Mouse (Mus musculus) kidney, embryonic 16.5 days (tissue): ENCODE data around the gene Xlr3b. TPM values are rescaled to one million over a fixed set of nuclear protein-coding genes. Genes with fewer than 3 reads are reported as not detected.
"Not testable (repeated sequence)": the region's sequence is repeated elsewhere in the genome, so short reads cannot be mapped to it uniquely, and the experiment has no call there.

Experiments used
- ATAC-seq: fragments of 200-750 bp; cut with Nextera tagmentation; 2 replicates; pipeline ENCODE4 v1.8.0; 2017; ENCODE audit warnings: moderate TSS enrichment; ENCODE audit not compliant: low FRiP score, low TSS enrichment
- H3K27ac ChIP-seq: fragments of 300-500 bp; sonication (generic); 2 replicates; pipeline ENCODE4 v1.5.1; 2014; ENCODE audit warnings: low read length
- H3K27me3 ChIP-seq: fragments of 300-500 bp; sonication (generic); 2 replicates; pipeline ENCODE4 v1.6.1; 2014; ENCODE audit warnings: low read length, control low read depth, mixed read lengths; ENCODE audit not compliant: insufficient read depth
- H3K36me3 ChIP-seq: fragments of 300-500 bp; sonication (generic); 2 replicates; pipeline ENCODE4 v1.6.1; 2014; ENCODE audit warnings: low read length, control low read depth, mixed read lengths; ENCODE audit not compliant: insufficient read depth
- H3K4me1 ChIP-seq: fragments of 300-500 bp; sonication (generic); 2 replicates; pipeline ENCODE4 v1.6.1; 2014; ENCODE audit warnings: low read length, control low read depth, mixed read lengths; ENCODE audit not compliant: insufficient read depth
- H3K4me2 ChIP-seq: fragments of 300-500 bp; sonication (generic); replicated peaks from 2 replicates; pipeline ENCODE4 v1.6.1; 2014; ENCODE audit warnings: low read depth, low read length
- H3K4me3 ChIP-seq: fragments of 300-500 bp; sonication (generic); 2 replicates; pipeline ENCODE4 v1.5.1; 2014; ENCODE audit warnings: mild to moderate bottlenecking, low read length
- H3K9ac ChIP-seq: fragments of 300-500 bp; sonication (generic); replicated peaks from 2 replicates; pipeline ENCODE4 v1.6.1; 2014; ENCODE audit warnings: low read length
- H3K9me3 ChIP-seq: fragments of 300-500 bp; sonication (generic); 2 replicates; pipeline ENCODE4 v1.6.1; 2016; ENCODE audit warnings: low read length, control low read depth
- WGBS: fragments of 180-500 bp; shearing (Covaris S2); extraction: QIAGEN DNeasy Blood & Tissue Kit; methylation state at CpG from one replicate; pipeline ENCODE4 v1.1.7; 2014; 5-methylcytosine and 5-hydroxymethylcytosine counted together
- polyA plus RNA-seq: library from polyadenylated mRNA; unstranded; fragments of >200 nt; fragmentation: Nextera tagmentation; extraction: Ambion mirVana; gene quantifications from 2 replicates; pipeline ENCODE4 v1.2.1, GENCODE M21; 2015

The Xlr3b gene
- polyA plus RNA-seq, result 11.8 and 14.0 TPM in 2 replicates

DNA sequence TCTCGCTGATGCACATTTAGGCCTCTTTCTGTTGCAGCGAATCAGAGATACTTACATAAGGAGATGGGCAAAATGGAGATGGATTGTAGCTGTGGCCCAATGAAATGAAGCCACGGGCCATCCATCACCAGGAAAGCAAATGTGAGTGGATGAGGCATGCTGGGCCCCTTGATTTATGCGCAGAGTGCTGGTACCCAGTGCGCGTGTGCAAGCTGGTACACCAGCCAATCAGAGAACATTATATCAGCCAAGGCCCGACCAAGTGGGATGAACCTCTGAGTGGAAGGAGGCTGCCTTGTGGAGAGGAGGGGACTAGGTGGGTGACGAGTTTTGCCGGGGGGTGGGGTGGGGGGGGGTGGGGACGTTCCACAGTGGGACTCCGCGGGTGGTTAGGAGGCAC, at the start of gene Xlr3b:
Gene Xlr3b, plus strand, starts transcription at position 274 of the 400 bp plus-strand sequence.
- H3K27me3 ChIP-seq, H3K36me3 ChIP-seq, H3K4me1 ChIP-seq, H3K27ac ChIP-seq, H3K4me3 ChIP-seq, ATAC-seq, H3K9ac ChIP-seq, H3K4me2 ChIP-seq, H3K9me3 ChIP-seq: not testable (repeated sequence)
- 81% methylated on average over 12 of the region's 12 CpGs for WGBS

DNA sequence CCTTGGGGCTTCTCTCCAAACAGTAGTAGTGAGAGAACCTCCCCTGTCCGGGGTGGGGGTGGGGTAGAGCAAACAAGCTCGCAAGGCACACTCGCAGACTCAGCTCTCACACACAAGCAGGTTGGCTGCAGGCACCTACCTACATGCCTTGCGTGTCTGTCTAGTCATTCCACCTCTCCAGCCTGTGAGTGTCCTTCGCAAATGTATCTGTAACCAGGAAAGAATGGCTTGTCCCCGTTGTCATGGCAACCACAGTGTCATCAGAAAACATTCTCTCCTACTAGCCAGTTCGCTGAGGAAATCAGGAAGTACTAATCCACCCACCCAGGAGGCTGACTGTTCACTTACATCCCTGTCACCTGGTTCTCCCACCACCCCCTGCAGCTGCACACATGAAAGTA, 48.8 kb upstream of the Xlr3b start:
- not testable (repeated sequence) for H3K4me1 ChIP-seq, ATAC-seq, H3K9ac ChIP-seq, H3K4me2 ChIP-seq, H3K9me3 ChIP-seq, H3K27me3 ChIP-seq, H3K36me3 ChIP-seq, H3K27ac ChIP-seq, H3K4me3 ChIP-seq
- no CpG with 5 or more reads among the region's 7 CpGs for WGBS

GRCm38 (mm10) chrX:73148496-73148895, 43.5 kb upstream of the Xlr3b start, which contains the start of gene Xlr5b:
Gene Xlr5b (plus strand): TSS chrX:73148796.
- not testable (repeated sequence) for H3K9me3 ChIP-seq, H3K9ac ChIP-seq, ATAC-seq, H3K4me2 ChIP-seq, H3K4me3 ChIP-seq, H3K36me3 ChIP-seq, H3K27me3 ChIP-seq, H3K4me1 ChIP-seq, H3K27ac ChIP-seq
- no CpG with 5 or more reads among the region's 20 CpGs for WGBS

DNA sequence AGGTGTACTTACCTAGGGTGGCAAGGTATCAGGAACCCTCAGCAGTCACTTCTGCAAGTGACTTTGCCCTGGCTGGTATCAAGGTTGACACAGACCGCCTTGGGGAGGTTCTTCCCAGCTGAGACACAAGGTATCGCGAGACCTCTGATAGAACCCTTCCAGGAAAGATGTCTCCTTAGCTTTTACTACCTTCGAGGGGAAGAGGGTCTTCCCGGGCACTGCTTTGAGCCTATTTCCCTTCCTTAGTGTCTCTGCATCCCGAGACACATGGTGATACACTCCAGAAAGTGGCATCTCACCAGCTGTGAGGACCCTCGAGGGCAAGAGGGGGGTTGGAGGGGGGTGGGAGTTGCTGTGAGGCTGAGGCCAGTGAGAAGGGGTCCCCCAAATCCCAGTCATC, 42.7 kb upstream of the Xlr3b start, which contains the start of gene DXBay18:
Gene DXBay18, minus strand, starts transcription at position 101 of the 400 bp plus-strand sequence.
- H3K9me3 ChIP-seq, H3K4me3 ChIP-seq, H3K27me3 ChIP-seq, H3K36me3 ChIP-seq, ATAC-seq, H3K9ac ChIP-seq, H3K27ac ChIP-seq, H3K4me1 ChIP-seq, H3K4me2 ChIP-seq: not testable (repeated sequence)
- WGBS, result no CpG with 5 or more reads among the region's 7 CpGs

DNA sequence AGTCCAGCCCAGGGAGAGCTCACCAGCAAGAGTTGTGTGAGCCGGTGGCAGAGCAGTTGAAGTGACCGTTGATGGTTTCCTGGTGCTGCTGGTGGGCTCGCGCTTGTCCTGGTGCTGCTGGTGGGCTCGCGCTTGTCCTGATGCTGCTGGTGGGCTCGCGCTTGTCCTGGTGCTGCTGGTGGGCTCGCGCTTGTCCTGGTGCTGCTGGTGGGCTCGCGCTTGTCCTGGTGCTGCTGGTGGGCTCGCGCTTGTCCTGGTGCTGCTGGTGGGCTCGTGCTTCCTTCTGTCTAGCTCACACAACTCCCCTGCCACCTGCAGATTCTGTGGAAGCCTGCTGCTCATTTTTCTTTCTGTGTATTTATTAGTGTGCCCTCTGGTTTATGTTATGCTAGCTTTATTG, 15.1 kb upstream of the Xlr3b start, which contains the start of gene Spin2d:
Gene Spin2d, minus strand, starts transcription at position 101 of the 400 bp plus-strand sequence.
- not testable (repeated sequence) for H3K36me3 ChIP-seq, H3K4me3 ChIP-seq, ATAC-seq, H3K27me3 ChIP-seq, H3K4me2 ChIP-seq, H3K9ac ChIP-seq, H3K4me1 ChIP-seq, H3K9me3 ChIP-seq, H3K27ac ChIP-seq
- 87% methylated on average over 6 of the region's 15 CpGs for WGBS

GRCm38 (mm10) chrX:73213819-73214564, 22.0 kb downstream of the Xlr3b start, which contains the start of gene Xlr4b:
Gene Xlr4b (plus strand): TSS chrX:73214333.
- not testable (repeated sequence) for H3K4me3 ChIP-seq, H3K4me2 ChIP-seq, H3K27ac ChIP-seq, H3K4me1 ChIP-seq, ATAC-seq, H3K27me3 ChIP-seq, H3K36me3 ChIP-seq, H3K9me3 ChIP-seq, H3K9ac ChIP-seq
- 72% methylated on average over 14 of the region's 19 CpGs for WGBS

GRCm38 (mm10) chrX:73225365-73225764, 33.4 kb downstream of the Xlr3b start:
- Histone ChIP-seq H3K36me3 (no peaks in the 10 kb centered on the region), H3K4me3 (no peak overlapping the region), H3K27me3 (no peaks in the 10 kb centered on the region; the same call in 1 of the 2 replicates), H3K27ac (no peak overlapping the region), H3K4me1 (peaks cover 5% of the 10 kb centered on the region; the same call in 1 of the 2 replicates), H3K9ac (no peak overlapping the region), H3K4me2 (no peak overlapping the region), H3K9me3 (no peaks in the 10 kb centered on the region)
- ATAC-seq, result no peak
- WGBS, result 46% methylated on average over 1 of the region's 1 CpGs

DNA sequence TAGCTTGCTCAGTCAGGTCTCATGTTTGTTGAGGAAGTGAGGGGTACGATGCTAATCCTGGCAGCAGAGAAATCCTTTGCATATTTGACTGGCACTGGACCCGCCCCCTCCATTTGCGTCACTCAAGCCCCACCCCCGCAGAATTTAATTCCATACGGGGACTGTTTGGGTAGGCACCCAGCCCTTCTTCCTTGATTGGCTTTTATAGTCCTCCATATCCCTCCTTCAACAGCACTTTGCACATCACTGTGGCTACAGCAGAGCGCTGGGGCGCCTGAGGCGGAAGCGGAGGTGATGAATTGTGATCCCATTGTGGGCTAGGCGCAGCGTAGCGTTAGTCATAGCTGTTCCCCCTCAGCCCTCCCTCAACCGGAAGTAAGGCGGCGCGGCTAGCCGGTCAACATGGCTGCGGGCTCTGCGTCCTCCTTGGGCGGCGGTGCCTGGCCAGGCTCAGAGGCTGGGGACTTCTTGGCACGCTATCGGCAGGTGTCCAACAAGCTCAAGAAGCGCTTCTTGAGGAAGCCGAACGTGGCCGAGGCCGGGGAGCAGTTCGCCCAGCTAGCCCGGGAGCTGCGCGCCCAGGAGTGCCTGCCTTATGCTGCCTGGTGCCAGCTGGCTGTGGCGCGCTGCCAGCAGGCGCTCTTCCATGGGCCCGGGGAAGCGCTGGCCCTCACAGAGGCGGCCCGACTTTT, 36.1 kb downstream of the Xlr3b start, which contains the start of gene F8a:
Gene F8a, plus strand, starts transcription at position 378 of the 692 bp plus-strand sequence.
- Histone ChIP-seq H3K27me3 (no peaks in the 10 kb centered on the region; the same call in 1 of the 2 replicates), H3K36me3 (no peaks in the 10 kb centered on the region), H3K27ac (peak within 1 kb of the TSS; percentile 90), H3K9ac (peak within 1 kb of the TSS; percentile 73), H3K4me3 (peak within 1 kb of the TSS; percentile 60), H3K4me1 (peaks cover 5% of the 10 kb centered on the region; the same call in 1 of the 2 replicates), H3K4me2 (peak within 1 kb of the TSS; percentile 75), H3K9me3 (no peaks in the 10 kb centered on the region)
- WGBS, result 15% methylated on average over 39 of the region's 39 CpGs
- peak; percentile 95 for ATAC-seq

DNA sequence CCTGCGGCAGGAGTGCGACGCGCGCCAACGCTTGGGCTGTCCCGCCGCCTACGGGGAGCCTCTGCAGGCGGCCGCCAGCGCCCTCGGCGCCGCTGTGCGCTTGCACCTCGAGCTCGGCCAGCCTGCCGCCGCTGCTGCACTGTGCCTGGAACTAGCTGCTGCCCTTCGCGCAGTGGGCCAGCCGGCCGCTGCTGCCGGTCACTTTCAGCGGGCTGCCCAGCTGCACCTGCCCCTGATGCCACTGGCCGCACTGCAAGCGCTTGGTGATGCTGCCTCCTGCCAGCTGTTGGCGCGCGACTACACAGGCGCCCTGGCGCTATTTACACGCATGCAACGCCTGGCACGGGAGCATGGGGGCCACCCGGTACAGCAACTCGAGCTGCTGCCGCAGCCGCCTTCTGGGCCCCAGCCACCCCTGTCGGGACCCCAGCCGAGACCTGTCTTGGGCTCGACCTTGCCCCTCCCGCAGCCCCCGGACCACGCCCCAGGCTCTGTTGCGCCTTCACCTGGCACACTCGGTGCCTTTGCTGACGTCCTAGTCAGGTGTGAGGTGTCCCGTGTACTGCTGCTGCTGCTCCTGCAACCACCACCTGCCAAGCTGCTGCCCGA, 36.7 kb downstream of the Xlr3b start:
- ATAC-seq, result peak; percentile 74
- H3K4me3 ChIP-seq, result peak overlapping the region; percentile 60
- H3K27me3 ChIP-seq, result no peaks in the 10 kb centered on the region; the same call in 1 of the 2 replicates
- H3K4me2 ChIP-seq, result peak overlapping the region; percentile 75
- no peaks in the 10 kb centered on the region for H3K36me3 ChIP-seq
- H3K27ac ChIP-seq, result peak overlapping the region; percentile 90
- H3K4me1 ChIP-seq, result peaks cover 5% of the 10 kb centered on the region; the same call in 1 of the 2 replicates
- peak overlapping the region; percentile 73 for H3K9ac ChIP-seq
- 24% methylated on average over 51 of the region's 51 CpGs for WGBS
- H3K9me3 ChIP-seq, result no peaks in the 10 kb centered on the region
